Mouse (Mus musculus) E14TG2a.4 (cell line): ENCODE data around the gene Unc13b.

Experiments used
- CTCF ChIP-seq: conservative IDR thresholded peaks from 2 replicates; pipeline ENCODE4 v1.5.1; 2014; ENCODE audit warnings: low read length
- NANOG ChIP-seq: IDR thresholded peaks from 2 replicates; pipeline ENCODE4 v1.6.1; 2014; ENCODE audit warnings: borderline replicate concordance, low read length, mixed read lengths

- no peak for TF ChIP-seq CTCF
- TF ChIP-seq NANOG: no peak
Observed at GRCm38 (mm10) chr4:43082458-43082857, 23.7 kb downstream of the Unc13b start.
